Mouse (Mus musculus) R1 (cell line): ENCODE data around the gene Hoxd11.

Experiments used
- DNase-seq: peaks from one replicate; pipeline ENCODE4 v3.0.0-alpha.2; 2018; ENCODE audit warnings: low read depth, low spot score

Gene Hoxd11

GRCm38 (mm10) chr2:74678891-74679595, at the start of gene Hoxd11:
Gene Hoxd11, plus strand, starts transcription at chr2:74679557.
- peak; percentile 41 for DNase-seq

GRCm38 (mm10) chr2:74635412-74635811, 43.9 kb upstream of the Hoxd11 start:
- DNase-seq = peak; percentile 56

- DNase-seq = no peak
These were observed 36.9 kb upstream of the Hoxd11 start for GRCm38 (mm10) chr2:74642431-74642830.

- no peak for DNase-seq
These were observed 33.7 kb upstream of the Hoxd11 start for GRCm38 (mm10) chr2:74645631-74646030.

GRCm38 (mm10) chr2:74647082-74647864, 32.1 kb upstream of the Hoxd11 start:
- DNase-seq = no peak

- no peak for DNase-seq
These were observed 26.4 kb upstream of the Hoxd11 start for GRCm38 (mm10) chr2:74652996-74653340.

- no peak for DNase-seq
These were observed 25.4 kb upstream of the Hoxd11 start for GRCm38 (mm10) chr2:74653781-74654535.

GRCm38 (mm10) chr2:74654743-74655419, 24.5 kb upstream of the Hoxd11 start:
- peak; percentile 36 for DNase-seq

GRCm38 (mm10) chr2:74655420-74655781, 24.0 kb upstream of the Hoxd11 start:
- DNase-seq = peak; percentile 49

- peak; percentile 50 for DNase-seq
These were observed 23.3 kb upstream of the Hoxd11 start for GRCm38 (mm10) chr2:74655821-74656631.

- no peak for DNase-seq
These were observed 22.7 kb upstream of the Hoxd11 start for GRCm38 (mm10) chr2:74656632-74657021.

- peak; percentile 54 for DNase-seq
These were observed 21.9 kb upstream of the Hoxd11 start for GRCm38 (mm10) chr2:74657251-74658023.

GRCm38 (mm10) chr2:74658024-74658666, 21.2 kb upstream of the Hoxd11 start:
- DNase-seq = peak; percentile 37

GRCm38 (mm10) chr2:74658667-74659371, 20.5 kb upstream of the Hoxd11 start:
- DNase-seq = peak; percentile 66

GRCm38 (mm10) chr2:74659507-74660005, 19.8 kb upstream of the Hoxd11 start, which contains the start of gene Evx2:
Gene Evx2, minus strand, starts transcription at chr2:74659557.
- DNase-seq = peak; percentile 29

GRCm38 (mm10) chr2:74660421-74661375, 18.7 kb upstream of the Hoxd11 start:
- DNase-seq = no peak

- peak; percentile 46 for DNase-seq
These were observed 17.7 kb upstream of the Hoxd11 start for GRCm38 (mm10) chr2:74661685-74662084.
